Mouse (Mus musculus) R1 (cell line): ENCODE data around the gene Prr11.

Source experiments
- DNase-seq: peaks from one replicate; pipeline ENCODE4 v3.0.0-alpha.2; 2018; ENCODE audit warnings: low read depth, low spot score

The Prr11 gene

GRCm38 (mm10) chr11:87046968-87047367 lies 61.5 kb downstream of the Prr11 start:
- no peak for DNase-seq

DNA sequence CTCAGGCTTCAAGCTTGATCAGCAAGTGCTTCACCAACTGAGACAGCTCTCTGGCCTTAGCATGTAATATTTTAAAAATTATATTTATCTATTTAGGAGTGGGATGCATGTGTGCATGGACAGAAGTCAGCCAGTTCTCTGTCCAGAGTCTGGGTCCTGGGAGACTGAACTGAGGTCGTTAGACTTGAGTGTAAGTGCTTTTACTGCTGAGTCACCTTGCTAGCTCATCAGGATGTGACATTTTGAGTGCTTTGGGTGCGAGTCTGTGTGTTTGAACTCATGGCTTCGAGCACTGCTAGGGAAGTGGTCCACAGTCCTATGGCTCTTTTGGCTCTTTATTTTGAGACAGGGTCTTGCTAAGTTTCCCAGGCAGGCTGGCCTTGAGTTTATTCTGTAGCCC lies 65.5 kb downstream of the Prr11 start:
- DNase-seq = no peak

DNA sequence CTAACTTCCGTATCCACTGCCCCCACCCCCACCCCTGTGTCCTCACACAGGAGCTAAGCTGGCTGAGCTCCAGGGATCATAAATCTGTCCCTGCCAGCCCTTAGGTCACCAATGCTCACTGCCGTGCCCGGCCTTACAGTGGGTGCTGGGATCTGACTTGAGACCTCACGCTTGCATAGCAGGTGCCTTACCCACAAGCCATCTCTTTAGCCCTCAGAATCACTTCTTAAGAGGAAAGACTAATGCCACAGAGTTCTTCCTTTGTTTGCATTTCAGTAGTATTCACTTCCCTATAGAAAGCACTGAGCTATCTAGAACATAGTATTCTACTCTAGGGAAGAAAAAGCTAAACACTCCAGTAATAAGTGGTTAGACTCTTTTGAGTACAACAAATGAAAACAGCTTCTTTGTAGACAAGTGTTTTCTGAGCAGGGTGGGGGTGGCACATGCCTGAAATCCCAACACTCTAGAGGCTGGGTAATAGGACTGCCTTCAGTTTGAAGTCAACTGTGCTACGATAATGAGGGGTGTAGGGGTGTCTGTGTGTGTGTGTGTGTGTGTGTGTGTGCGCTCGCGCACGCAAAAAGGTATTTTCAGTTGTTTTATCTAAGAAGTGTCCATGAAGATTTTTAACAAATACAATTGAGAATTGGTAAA lies 69.1 kb downstream of the Prr11 start:
- no peak for DNase-seq
